Mouse (Mus musculus) bone marrow macrophage, adult 2 months (primary cell): Measurements from ENCODE around the gene Bsnd. TPM values are rescaled to one million over a fixed set of nuclear protein-coding genes. Genes with fewer than 3 reads are reported as not detected.

Experiments
- H3K27ac ChIP-seq: 2 replicates; pipeline ENCODE4 v1.5.1; 2012; ENCODE audit warnings: low read depth, low read length; ENCODE audit not compliant: insufficient read depth
- H3K4me1 ChIP-seq: 2 replicates; pipeline ENCODE4 v1.6.1; 2012; ENCODE audit warnings: low read length; ENCODE audit not compliant: control insufficient read depth, insufficient read depth
- H3K4me3 ChIP-seq: 2 replicates; pipeline ENCODE4 v1.5.1; 2012; ENCODE audit warnings: mild to moderate bottlenecking, low read length, moderate library complexity; ENCODE audit not compliant: insufficient read depth
- CTCF ChIP-seq: IDR thresholded peaks from 2 replicates; pipeline ENCODE4 v1.5.1; 2012; ENCODE audit warnings: low read depth, mild to moderate bottlenecking, low read length, moderate library complexity
- POLR2A ChIP-seq: IDR thresholded peaks from 2 replicates; pipeline ENCODE4 v1.6.1; 2012; ENCODE audit warnings: mild to moderate bottlenecking, low read depth, low read length, borderline replicate concordance
- polyA plus RNA-seq: library from polyadenylated mRNA; stranded (reverse); fragments of >200 nt; gene quantifications from 2 replicates; pipeline ENCODE4 v1.2.4, GENCODE M21; 2012; ENCODE audit not compliant: missing spikeins, insufficient read depth, insufficient read length

Bsnd gene
- polyA plus RNA-seq, 1 experiment: not detected

GRCm38 (mm10) chr4:106522547-106522946, 30.5 kb upstream of the Bsnd start:
- H3K27ac ChIP-seq: no peak overlapping the region
- H3K4me1 ChIP-seq: no peaks in the 10 kb centered on the region
- TF ChIP-seq POLR2A: no peak
- TF ChIP-seq CTCF: no peak
- H3K4me3 ChIP-seq: no peak overlapping the region

GRCm38 (mm10) chr4:106514606-106515005, 22.5 kb upstream of the Bsnd start:
- no peak for TF ChIP-seq POLR2A
- no peak for TF ChIP-seq CTCF
- Histone ChIP-seq H3K27ac (no peak overlapping the region), H3K4me1 (no peaks in the 10 kb centered on the region), H3K4me3 (no peak overlapping the region)

- H3K27ac ChIP-seq: no peak overlapping the region
- no peaks in the 10 kb centered on the region for H3K4me1 ChIP-seq
- TF ChIP-seq POLR2A: no peak
- TF ChIP-seq CTCF: no peak
- no peak overlapping the region for H3K4me3 ChIP-seq
These were observed 17.8 kb upstream of the Bsnd start for GRCm38 (mm10) chr4:106509888-106510287.

GRCm38 (mm10) chr4:106505453-106506058, 13.5 kb upstream of the Bsnd start:
- no peaks in the 10 kb centered on the region for H3K4me1 ChIP-seq
- TF ChIP-seq CTCF: no peak
- TF ChIP-seq POLR2A: no peak

GRCm38 (mm10) chr4:106503578-106503977, 11.5 kb upstream of the Bsnd start:
- H3K4me1 ChIP-seq: no peaks in the 10 kb centered on the region
- TF ChIP-seq POLR2A (no peak), CTCF (no peak)
- H3K27ac ChIP-seq: no peak overlapping the region
- H3K4me3 ChIP-seq: no peak overlapping the region

More at GRCm38 (mm10) chr4:106505453-106506058, 13.5 kb upstream of the Bsnd start:
- H3K27ac ChIP-seq: no peak overlapping the region
- no peak overlapping the region for H3K4me3 ChIP-seq

GRCm38 (mm10) chr4:106500066-106500465, 8.0 kb upstream of the Bsnd start:
- no peak for TF ChIP-seq CTCF
- TF ChIP-seq POLR2A: no peak

GRCm38 (mm10) chr4:106498471-106498844, 6.4 kb upstream of the Bsnd start:
- H3K4me1 ChIP-seq: peaks cover 15% of the 10 kb centered on the region
- H3K4me3 ChIP-seq: no peak overlapping the region
- TF ChIP-seq CTCF (no peak), POLR2A (no peak)
- H3K27ac ChIP-seq: no peak overlapping the region

More at GRCm38 (mm10) chr4:106500066-106500465, 8.0 kb upstream of the Bsnd start:
- Histone ChIP-seq H3K27ac (no peak overlapping the region), H3K4me3 (no peak overlapping the region), H3K4me1 (peaks cover 4% of the 10 kb centered on the region)

GRCm38 (mm10) chr4:106497776-106498470, 5.8 kb upstream of the Bsnd start:
- TF ChIP-seq CTCF (no peak), POLR2A (no peak)
- no peak overlapping the region for H3K4me3 ChIP-seq
- H3K4me1 ChIP-seq: peaks cover 15% of the 10 kb centered on the region
- H3K27ac ChIP-seq: no peak overlapping the region

GRCm38 (mm10) chr4:106496833-106497232, 4.8 kb upstream of the Bsnd start:
- peaks cover 15% of the 10 kb centered on the region for H3K4me1 ChIP-seq
- no peak for TF ChIP-seq POLR2A
- TF ChIP-seq CTCF: no peak

GRCm38 (mm10) chr4:106493639-106494038, 1.6 kb upstream of the Bsnd start:
- TF ChIP-seq POLR2A (no peak), CTCF (no peak; the same call in 1 of the 2 replicates)

More at GRCm38 (mm10) chr4:106496833-106497232, 4.8 kb upstream of the Bsnd start:
- no peak overlapping the region for H3K27ac ChIP-seq
- no peak overlapping the region for H3K4me3 ChIP-seq

More at GRCm38 (mm10) chr4:106493639-106494038, 1.6 kb upstream of the Bsnd start:
- no peak overlapping the region for H3K4me3 ChIP-seq
- H3K4me1 ChIP-seq: peaks cover 15% of the 10 kb centered on the region
- no peak overlapping the region for H3K27ac ChIP-seq
